Mouse (Mus musculus): ENCODE measurements around the gene Nkx2-3.

DNA sequence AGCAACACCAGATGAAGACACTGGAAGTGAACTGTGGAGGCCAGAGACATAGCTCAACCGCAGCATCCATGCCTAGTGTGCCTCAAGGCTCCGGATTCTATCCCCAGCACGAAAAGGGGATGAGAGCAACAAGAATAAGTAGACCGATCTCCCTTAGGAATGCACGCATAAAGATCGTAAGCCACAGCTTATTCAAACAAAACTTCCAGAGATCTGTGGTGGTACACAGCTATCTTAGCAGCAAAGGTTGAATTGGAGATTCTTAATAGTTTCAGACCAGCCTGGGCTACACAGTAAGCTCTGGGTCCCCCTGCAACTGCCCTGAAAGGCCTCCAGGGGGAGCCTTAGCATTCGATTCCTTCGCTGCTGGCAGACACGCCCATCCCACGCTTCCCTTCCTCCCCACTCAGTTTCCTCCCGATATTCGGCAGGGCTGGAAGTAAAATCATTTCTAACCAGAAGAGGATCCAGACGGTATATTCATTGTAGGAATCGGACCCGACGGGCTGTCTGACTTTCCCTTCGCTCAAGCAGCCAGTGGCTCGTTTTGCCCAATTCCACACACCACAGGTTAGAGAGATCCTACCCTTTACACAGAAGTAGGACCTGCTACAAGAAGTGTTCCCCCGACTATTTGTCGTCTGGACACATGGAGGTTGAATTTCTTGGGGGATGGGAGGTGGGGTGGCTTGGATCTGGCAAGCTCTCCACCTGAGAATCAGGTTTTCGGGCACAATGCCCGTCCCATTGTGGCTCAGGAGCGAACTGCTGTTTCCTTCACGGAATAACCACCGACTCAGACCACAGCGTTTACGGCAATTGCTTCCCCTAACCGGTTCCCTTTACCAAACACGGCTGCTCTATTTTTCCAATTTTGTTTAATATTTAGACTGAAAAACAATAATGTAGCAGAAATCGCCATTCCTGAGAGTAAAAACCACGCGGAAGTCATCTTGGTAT is 41.0 kb upstream of the Nkx2-3 start:
- TF ChIP-seq FLI1 (IDR thresholded peaks at IDR 0.05; ENCODE audit: low read length), result no peak
- no peak for TF ChIP-seq GATA1 (IDR thresholded peaks at IDR 0.05; ENCODE audit: borderline replicate concordance, low read length)
